ENCODE assay signal across 9 mouse cellular contexts in genomic region chr8:13675121-13675520, GRCm38 (mm10). TPM values are rescaled to one million over a fixed set of nuclear protein-coding genes. Genes with fewer than 3 reads are reported as not detected.
DNase-seq lines count a peak whose midpoint lies in the region; ATAC-seq and TF ChIP-seq lines count a peak whose summit lies in the region.
"Had no signal": no experiment of that assay in that cellular context is flagged by ENCODE, and none has a peak within 500 bp of the region (broad histone marks: within the 10 kb centered on the region; RNA-seq: fewer than 3 reads in every experiment).

No protein-coding gene starts in this region.

- TF ChIP-seq RAD21 in MEL (IDR thresholded peaks at IDR 0.05; ENCODE audit: low read depth, low read length): no peak

- H3K4me2 ChIP-seq in kidney, postnatal 0 days (ENCODE audit: low read length): peak overlapping the region; percentile 77
- peak overlapping the region; percentile 60 for H3K4me2 ChIP-seq in forebrain, embryonic 15.5 days (replicated peaks)
- peak overlapping the region; percentile 82 for H3K4me2 ChIP-seq in midbrain, embryonic 13.5 days (replicated peaks)

- H3K36me3 ChIP-seq in kidney, postnatal 0 days (ENCODE audit: insufficient read depth, low read length): no peaks in the 10 kb centered on the region
- H3K36me3 ChIP-seq in MEL (ENCODE audit: control insufficient read depth in 1 of 2, insufficient read depth in 2 of 2, low read length in 2 of 2): peaks cover 0 to 33% of the 10 kb centered on the region in 2 experiments; a peak in 2 of 4 replicates
- no peaks in the 10 kb centered on the region for H3K36me3 ChIP-seq in forebrain, embryonic 15.5 days
- H3K36me3 ChIP-seq in midbrain, embryonic 13.5 days: no peaks in the 10 kb centered on the region

- no peak for TF ChIP-seq CTCF in kidney, postnatal 0 days (IDR thresholded peaks at IDR 0.05; ENCODE audit: low read depth)
- TF ChIP-seq CTCF in MEL (IDR thresholded peaks at IDR 0.05 in 2 of 3, conservative IDR thresholded peaks at IDR 0.05 in 1 of 3; ENCODE audit: control insufficient read depth in 1 of 3, insufficient read depth in 1 of 3, low read depth in 2 of 3, low read length in 3 of 3, poor library complexity in 1 of 3, severe bottlenecking in 1 of 3): no peak

- TF ChIP-seq EP300 in MEL (IDR thresholded peaks at IDR 0.05; ENCODE audit: low read depth in 1 of 2, low read length in 2 of 2): no peak; a peak in 1 of 4 replicates

- H3K4me3 ChIP-seq in kidney, postnatal 0 days (replicated peaks; ENCODE audit: low read depth, low read length): no peak overlapping the region
- H3K4me3 ChIP-seq in MEL (ENCODE audit: control insufficient read depth in 1 of 2, insufficient read depth in 1 of 2, low read depth in 2 of 2, low read length in 2 of 2): peak overlapping the region; percentile 69 to 97
- H3K4me3 ChIP-seq in forebrain, embryonic 15.5 days: peak overlapping the region; percentile 86
- peak overlapping the region; percentile 82 for H3K4me3 ChIP-seq in midbrain, embryonic 13.5 days (replicated peaks)

- TF ChIP-seq POLR2A in MEL (IDR thresholded peaks at IDR 0.05; ENCODE audit: control insufficient read depth in 1 of 2, insufficient read depth in 1 of 2, low read depth in 1 of 2, low read length in 2 of 2, poor library complexity in 1 of 2): no peak

- ATAC-seq in kidney, postnatal 0 days (replicated peaks; ENCODE audit: low FRiP score, low read depth): no peak
- no peak for ATAC-seq in forebrain, embryonic 15.5 days (replicated peaks)
- ATAC-seq in midbrain, embryonic 13.5 days: no peak

- 65% methylated on average over 4 of the region's 4 CpGs for WGBS in kidney, postnatal 0 days
- 78% methylated on average over 4 of the region's 4 CpGs for whole genome bisulfite sequencing in forebrain, embryonic 15.5 days
- WGBS in midbrain, embryonic 13.5 days: 85% methylated on average over 4 of the region's 4 CpGs

- no peak overlapping the region for H3K27ac ChIP-seq in kidney, postnatal 0 days
- peak overlapping the region; percentile 58 for H3K27ac ChIP-seq in MEL (ENCODE audit: control insufficient read depth, low read depth, low read length)
- H3K27ac ChIP-seq in forebrain, embryonic 15.5 days (replicated peaks): 0 out of 2 replicates have a peak overlapping the region, but pooled peaks have one; percentile 90
- H3K27ac ChIP-seq in midbrain, embryonic 13.5 days: no peak overlapping the region

- peaks cover 20% of the 10 kb centered on the region for H3K4me1 ChIP-seq in kidney, postnatal 0 days (replicated peaks; ENCODE audit: insufficient read depth, low read length)
- H3K4me1 ChIP-seq in MEL (ENCODE audit: control insufficient read depth in 1 of 2, insufficient read depth in 2 of 2, low read length in 2 of 2): peaks cover 24 to 50% of the 10 kb centered on the region in 2 experiments
- peaks cover 27% of the 10 kb centered on the region for H3K4me1 ChIP-seq in forebrain, embryonic 15.5 days
- H3K4me1 ChIP-seq in midbrain, embryonic 13.5 days (replicated peaks): peaks cover 40% of the 10 kb centered on the region

- intact Hi-C loops in left cerebral cortex, postnatal 4 days (cut with DNase I): no loop called here

- no peak for DNase-seq in kidney, postnatal 0 days (ENCODE audit: low spot score)
- no peak for DNase-seq in kidney, adult 11 months
- DNase-seq in MEL (ENCODE audit: low read depth, low spot score): peak; percentile 32
- DNase-seq in adrenal gland, postnatal 4 days (ENCODE audit: low spot score in 2 of 2): no peak
- no peak for DNase-seq in left cerebral cortex, adult 9 months (ENCODE audit: low spot score in 2 of 2)
- DNase-seq in left cerebral cortex, postnatal 4 days: no peak
- DNase-seq: retina, postnatal 1 day had no signal

- H3K9me3 ChIP-seq in kidney, postnatal 0 days (replicated peaks; ENCODE audit: low read length): no peaks in the 10 kb centered on the region
- H3K9me3 ChIP-seq in MEL (replicated peaks; ENCODE audit: insufficient read depth, low read length): no peaks in the 10 kb centered on the region
- no peaks in the 10 kb centered on the region for H3K9me3 ChIP-seq in forebrain, embryonic 15.5 days
- H3K9me3 ChIP-seq in midbrain, embryonic 13.5 days: no peaks in the 10 kb centered on the region

- no peak overlapping the region for H3K9ac ChIP-seq in kidney, postnatal 0 days (ENCODE audit: low read depth, low read length)
- H3K9ac ChIP-seq in MEL (ENCODE audit: control insufficient read depth, low read depth, low read length, poor library complexity, severe bottlenecking): peak overlapping the region; percentile 24
- peak overlapping the region; percentile 65; the same call in 1 of the 2 replicates for H3K9ac ChIP-seq in forebrain, embryonic 15.5 days (replicated peaks)
- peak overlapping the region; percentile 77; the same call in 1 of the 2 replicates for H3K9ac ChIP-seq in midbrain, embryonic 13.5 days (replicated peaks)

- H3K79me2 ChIP-seq in MEL (ENCODE audit: control insufficient read depth, insufficient read depth, low read length, poor library complexity): peaks cover 36% of the 10 kb centered on the region

- H3K27me3 ChIP-seq in kidney, postnatal 0 days (ENCODE audit: insufficient read depth, low read length): no peaks in the 10 kb centered on the region
- H3K27me3 ChIP-seq in MEL (ENCODE audit: control insufficient read depth in 1 of 2, insufficient read depth in 2 of 2, low read length in 2 of 2): no peaks in the 10 kb centered on the region
- no peaks in the 10 kb centered on the region for H3K27me3 ChIP-seq in forebrain, embryonic 15.5 days
- H3K27me3 ChIP-seq in midbrain, embryonic 13.5 days: 0 out of 2 replicates have a peak, but pooled peaks cover 5% of the 10 kb centered on the region

TF ChIP-seq in MEL, 35 proteins besides CTCF, POLR2A, EP300 and RAD21:
- TF ChIP-seq MXI1 (IDR thresholded peaks at IDR 0.05; ENCODE audit: low read depth, low read length) (peak; percentile 4; the same call in 1 of the 2 replicates), BHLHE40 (IDR thresholded peaks at IDR 0.05; ENCODE audit: borderline replicate concordance, low read depth, low read length) (no peak), GABPA (IDR thresholded peaks at IDR 0.05; ENCODE audit: low read depth, low read length) (no peak), MYC (IDR thresholded peaks at IDR 0.05; ENCODE audit: low read depth, low read length) (0 out of 2 replicates have a peak, but pooled peaks have one; percentile 14)

RNA-seq across cellular contexts. Expression of gene Rasa3, which starts 2.3 kb away (rescaled TPM):
- 14.0 and 15.6 TPM in 2 replicates for polyA plus RNA-seq in kidney, postnatal 0 days (2015; fragmentation: Nextera tagmentation; extraction: Ambion mirVana)
- total RNA-seq in MEL (2012; rRNA removed): 18.3 and 22.4 TPM in 2 replicates
- 10 to 100 TPM in 1 of 2 experiments, not detected in 1; 28.0 TPM for polyA plus RNA-seq in MEL (2012; ENCODE audit: insufficient read depth in 1 of 2, insufficient read length in 2 of 2, low read depth in 1 of 2, low replicate concordance in 2 of 2, missing spikeins in 1 of 2)
- 22.1 and 23.4 TPM in 2 replicates for polyA plus RNA-seq in forebrain, embryonic 15.5 days (2015; fragmentation: Nextera tagmentation; extraction: Ambion mirVana)
- polyA plus RNA-seq in midbrain, embryonic 13.5 days (2015; fragmentation: Nextera tagmentation; extraction: Ambion mirVana): 20.6 and 21.7 TPM in 2 replicates
- total RNA-seq in adrenal gland, postnatal 4 days (2021): 10 to 100 TPM; 46.2 to 47.3 TPM
- total RNA-seq in left cerebral cortex, postnatal 4 days (2021): 10 to 100 TPM; 46.4 to 49.1 TPM

RNA-seq across cellular contexts. Expression of gene Cfap97d2, which starts 30.6 kb away (rescaled TPM):
- not detected in 2 replicates for polyA plus RNA-seq in kidney, postnatal 0 days (2015; fragmentation: Nextera tagmentation; extraction: Ambion mirVana)
- total RNA-seq in MEL (2012; rRNA removed): not detected in 2 replicates
- polyA plus RNA-seq in MEL (2012; ENCODE audit: insufficient read depth in 1 of 2, insufficient read length in 2 of 2, low read depth in 1 of 2, low replicate concordance in 2 of 2, missing spikeins in 1 of 2): not detected
- polyA plus RNA-seq in forebrain, embryonic 15.5 days (2015; fragmentation: Nextera tagmentation; extraction: Ambion mirVana): 0.75 and 1.2 TPM in 2 replicates
- polyA plus RNA-seq in midbrain, embryonic 13.5 days (2015; fragmentation: Nextera tagmentation; extraction: Ambion mirVana): 2.2 and 3.1 TPM in 2 replicates
- under 1 TPM; 0.51 to 0.64 TPM for total RNA-seq in adrenal gland, postnatal 4 days (2021)
- total RNA-seq in left cerebral cortex, postnatal 4 days (2021): 1 to 10 TPM in 1 of 2 experiments, under 1 TPM in 1; 0.66 to 1.9 TPM

Comparison
In these comparisons a context has a peak if more than half of its experiments do, and no peak if none do; other contexts are left out.
1. H3K27ac ChIP-seq: peak in MEL (single experiment) and forebrain, embryonic 15.5 days (single experiment); none in kidney, postnatal 0 days (single experiment) and midbrain, embryonic 13.5 days (single experiment).
2. Peak in every context shown above with its lines, with median percentiles within 50 percentile points of each other: H3K4me2 ChIP-seq.